Mouse (Mus musculus): ENCODE results near the gene Rgs7. TPM values are rescaled to one million over a fixed set of nuclear protein-coding genes. Genes with fewer than 3 reads are reported as not detected.

The Rgs7 gene
- total RNA-seq (2021) = 1 to 10 TPM; 2.1 to 2.6 TPM

GRCm38 (mm10) chr1:175491861-175492682 lies at the start of gene Rgs7:
TSS of gene Rgs7 (minus strand) at chr1:175492500.
- peak; percentile 6 for DNase-seq (ENCODE audit: low spot score)
- intact Hi-C loops (cut with DNase I) = no loop called here

DNA sequence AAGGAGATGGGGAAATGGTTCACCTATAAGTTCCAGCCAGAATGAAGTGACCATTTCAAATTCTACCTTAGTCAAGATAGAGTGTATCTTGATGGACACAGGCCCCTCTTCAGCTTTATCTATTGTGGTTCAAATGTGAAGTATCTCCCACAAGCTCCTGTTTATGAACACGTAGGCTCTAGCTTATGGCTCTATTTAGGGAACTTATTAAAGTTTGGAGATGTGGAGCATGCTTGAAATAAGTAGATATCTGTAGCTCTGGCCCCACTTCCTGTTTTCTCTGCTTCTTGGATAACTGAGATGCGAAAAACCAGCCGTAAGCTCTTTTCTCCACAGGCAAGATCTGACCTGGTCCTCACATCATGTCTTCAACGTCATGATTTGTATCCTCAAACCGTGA lies 48.4 kb upstream of the Rgs7 start:
- DNase-seq (ENCODE audit: low spot score) = no peak
- intact Hi-C loops (cut with DNase I) = no loop called here

- DNase-seq (ENCODE audit: low spot score) = no peak
- intact Hi-C loops (cut with DNase I) = no loop called here
Measured at GRCm38 (mm10) chr1:175537321-175537720, 45.0 kb upstream of the Rgs7 start.

- intact Hi-C loops (cut with DNase I) = no loop called here
- no peak for DNase-seq (ENCODE audit: low spot score)
Measured at GRCm38 (mm10) chr1:175529858-175530257, 37.6 kb upstream of the Rgs7 start.

- DNase-seq (ENCODE audit: low spot score) = no peak
- intact Hi-C loops (cut with DNase I) = no loop called here
Measured at GRCm38 (mm10) chr1:175524626-175525294, 32.5 kb upstream of the Rgs7 start.

DNA sequence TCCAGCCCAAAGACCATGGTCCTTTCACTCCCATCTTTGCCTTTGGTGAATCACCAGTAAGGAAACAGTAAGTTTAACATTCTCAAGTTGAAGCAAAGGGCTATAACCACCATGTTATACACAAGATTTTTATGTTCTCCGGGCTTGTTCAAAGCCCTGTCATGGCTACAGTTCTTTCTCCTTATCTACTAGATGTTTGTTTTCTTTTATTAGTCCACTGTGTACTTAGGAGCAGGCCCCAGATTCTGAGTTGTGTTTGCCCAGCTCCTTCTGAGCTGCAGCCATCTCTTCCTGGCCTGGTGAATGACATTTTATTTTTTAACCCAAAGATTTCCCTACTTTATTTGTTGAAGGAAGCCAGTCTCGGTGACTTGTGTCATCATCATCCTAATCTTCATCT lies 31.3 kb upstream of the Rgs7 start:
- DNase-seq (ENCODE audit: low spot score) = no peak
- intact Hi-C loops (cut with DNase I) = no loop called here

- no peak for DNase-seq (ENCODE audit: low spot score)
- intact Hi-C loops (cut with DNase I) = no loop called here
Measured at GRCm38 (mm10) chr1:175514543-175514942, 22.2 kb upstream of the Rgs7 start.

DNA sequence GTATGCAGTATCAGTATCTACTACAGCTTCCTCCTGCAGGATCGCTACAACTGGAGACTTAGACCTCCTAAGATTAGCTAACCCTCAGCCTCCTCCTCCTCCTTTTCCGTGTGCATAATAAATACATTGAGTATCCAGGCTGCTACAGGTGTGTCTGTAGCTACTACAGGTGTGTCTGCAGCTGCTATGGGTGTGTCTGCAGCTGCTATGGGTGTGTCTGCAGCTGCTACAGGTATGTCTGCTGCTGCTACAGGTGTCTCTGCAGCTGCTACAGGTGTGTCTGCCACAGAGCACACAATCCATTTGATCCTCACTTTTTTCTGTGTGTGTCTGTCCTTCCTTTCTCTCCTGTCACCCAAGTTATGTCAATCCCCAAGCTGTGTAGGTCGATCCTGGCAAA lies 19.9 kb upstream of the Rgs7 start:
- intact Hi-C loops (cut with DNase I) = no loop called here
- no peak for DNase-seq (ENCODE audit: low spot score)

DNA sequence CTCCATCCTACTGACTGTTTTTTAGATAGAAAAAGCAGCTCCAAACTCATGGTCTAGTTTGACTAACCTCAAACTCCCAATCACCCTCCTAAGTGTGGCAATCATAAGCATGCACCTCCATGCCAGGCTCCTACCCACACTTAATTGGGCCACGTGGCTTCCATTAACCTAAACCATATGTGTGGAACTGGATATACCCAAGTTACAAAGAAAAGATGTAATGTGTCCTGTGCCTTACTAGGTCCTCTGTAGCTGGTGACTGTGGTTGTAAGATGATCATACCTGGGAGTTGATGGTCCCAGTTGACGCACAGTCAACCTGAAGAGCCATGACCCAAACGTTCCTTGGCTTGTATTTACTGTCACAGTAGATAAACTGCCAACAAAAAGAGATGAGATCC lies 17.7 kb upstream of the Rgs7 start:
- intact Hi-C loops (cut with DNase I) = no loop called here

DNA sequence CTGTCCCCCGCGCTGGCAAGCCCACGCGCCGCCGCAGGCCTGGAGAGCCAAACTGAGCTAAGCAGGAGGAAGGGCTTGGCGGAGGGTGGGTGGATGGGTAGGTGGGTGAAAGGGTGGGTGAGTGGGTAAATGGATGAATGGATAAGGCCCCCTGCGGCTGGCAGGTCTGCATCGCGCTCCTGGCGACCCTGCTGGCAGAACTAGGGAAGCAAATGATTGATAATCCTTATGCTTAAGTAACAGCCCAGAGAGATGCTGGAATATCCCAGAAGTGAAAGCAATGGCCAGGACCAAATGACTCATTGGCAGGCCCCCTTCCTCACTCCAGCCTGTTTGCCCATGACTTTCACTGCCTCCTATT lies 363 bp upstream of the Rgs7 start:
- intact Hi-C loops (cut with DNase I) = no loop called here
- DNase-seq (ENCODE audit: low spot score) = no peak

More for the DNA sequence above, 17.7 kb upstream of the Rgs7 start:
- DNase-seq (ENCODE audit: low spot score) = no peak

GRCm38 (mm10) chr1:175491511-175491860 lies 814 bp downstream of the Rgs7 start:
- DNase-seq (ENCODE audit: low spot score) = no peak
- intact Hi-C loops (cut with DNase I) = no loop called here

DNA sequence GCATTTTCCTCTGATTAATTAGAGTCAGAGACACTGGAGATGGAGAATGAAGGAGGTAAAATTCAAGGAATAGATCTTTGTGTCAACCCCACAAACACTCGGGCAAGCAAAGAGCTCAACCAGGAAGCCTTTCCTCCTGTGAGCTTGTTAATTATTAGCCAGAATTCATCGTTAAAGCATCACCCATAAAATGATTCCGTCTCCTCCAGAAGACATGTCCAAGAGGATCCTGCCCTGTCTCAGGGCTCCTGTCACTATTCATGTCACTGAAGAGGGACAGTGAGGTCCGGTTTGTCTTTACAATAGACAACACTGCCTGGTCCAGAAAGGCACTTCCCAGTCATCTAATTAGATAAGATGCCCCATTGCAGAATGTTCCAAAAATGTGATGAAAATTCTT lies 7.2 kb downstream of the Rgs7 start:
- intact Hi-C loops (cut with DNase I) = no loop called here
- no peak for DNase-seq (ENCODE audit: low spot score)

DNA sequence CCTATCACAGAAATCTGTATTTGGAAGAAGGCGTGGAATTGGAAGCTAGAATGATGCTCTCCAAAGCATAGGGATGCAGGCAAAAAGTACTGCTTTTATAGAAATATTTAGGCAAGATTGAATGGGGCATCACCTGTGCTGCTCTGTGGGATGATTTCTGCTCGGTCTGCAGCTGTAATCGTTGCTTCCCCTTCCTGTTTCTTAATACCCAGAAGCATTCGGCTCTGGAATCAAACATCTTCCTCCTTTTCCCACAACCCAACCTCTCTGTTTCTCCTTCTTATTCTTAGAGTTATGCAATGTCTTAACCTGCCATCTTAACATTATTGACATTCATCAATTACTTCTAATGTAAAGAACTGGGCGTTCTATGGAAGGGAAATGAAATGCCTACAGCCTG lies 19.2 kb downstream of the Rgs7 start:
- intact Hi-C loops (cut with DNase I) = no loop called here

DNA sequence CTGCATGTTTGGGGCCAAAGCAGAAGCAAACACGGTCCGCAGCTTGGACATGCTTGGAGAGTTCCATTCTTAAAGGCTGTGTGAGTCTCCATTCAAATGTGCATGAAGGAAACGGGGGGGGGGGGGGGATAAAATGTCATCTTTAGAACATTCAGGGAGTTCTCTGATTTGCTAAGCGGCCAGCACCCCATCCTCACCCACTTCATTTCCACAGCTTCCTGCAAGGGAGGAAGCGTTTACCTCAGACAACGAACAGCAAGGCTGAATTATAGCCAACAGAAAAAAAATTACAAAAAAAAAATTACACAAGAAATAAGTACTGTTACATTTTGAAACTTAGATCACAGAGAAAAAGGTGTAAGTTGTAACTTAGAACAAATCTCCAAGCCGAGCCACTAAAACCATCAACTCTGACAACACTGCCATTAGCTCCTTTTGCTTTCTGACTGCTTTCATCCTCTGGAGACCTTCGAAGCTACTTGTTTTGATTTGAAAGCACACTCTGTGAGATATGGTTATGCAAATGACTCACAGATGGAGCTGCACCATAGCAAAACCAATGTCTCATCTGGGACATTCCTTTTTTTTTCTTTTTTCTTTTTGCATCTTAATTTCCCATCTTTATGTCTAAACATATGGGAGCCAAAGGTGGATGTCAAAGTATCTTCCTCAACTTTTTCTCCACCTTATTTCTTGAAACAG lies 23.1 kb downstream of the Rgs7 start:
- no peak for DNase-seq (ENCODE audit: low spot score)
- intact Hi-C loops (cut with DNase I) = no loop called here

More for the DNA sequence above, 19.2 kb downstream of the Rgs7 start:
- DNase-seq (ENCODE audit: low spot score) = no peak

DNA sequence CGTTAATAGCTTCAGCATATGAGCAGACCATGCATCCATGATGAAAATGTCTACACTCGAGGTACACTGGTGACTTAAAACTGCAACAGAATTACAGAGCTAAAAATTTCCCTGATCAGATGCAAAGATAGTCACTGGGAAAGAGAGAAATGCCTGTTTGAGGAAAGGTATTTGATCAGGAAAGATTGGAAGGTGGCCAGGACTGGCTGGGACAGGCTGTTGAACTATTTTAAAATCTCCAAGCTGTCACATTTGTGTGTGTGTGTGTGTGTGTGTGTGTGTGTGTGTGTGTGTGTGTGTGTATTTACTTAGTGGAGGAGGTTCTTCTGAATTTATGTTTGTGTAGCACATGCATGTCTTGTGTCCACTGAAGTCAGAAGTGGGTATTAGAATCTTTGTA lies 27.7 kb downstream of the Rgs7 start:
- intact Hi-C loops (cut with DNase I) = no loop called here
- DNase-seq (ENCODE audit: low spot score) = no peak

- DNase-seq (ENCODE audit: low spot score) = no peak
- intact Hi-C loops (cut with DNase I) = no loop called here
Measured at GRCm38 (mm10) chr1:175462351-175462750, 29.9 kb downstream of the Rgs7 start.

GRCm38 (mm10) chr1:175454041-175454636 lies 38.2 kb downstream of the Rgs7 start:
- intact Hi-C loops (cut with DNase I) = no loop called here
- no peak for DNase-seq (ENCODE audit: low spot score)

- intact Hi-C loops (cut with DNase I) = no loop called here
- DNase-seq (ENCODE audit: low spot score) = no peak
Measured at GRCm38 (mm10) chr1:175448017-175448416, 44.3 kb downstream of the Rgs7 start.

DNA sequence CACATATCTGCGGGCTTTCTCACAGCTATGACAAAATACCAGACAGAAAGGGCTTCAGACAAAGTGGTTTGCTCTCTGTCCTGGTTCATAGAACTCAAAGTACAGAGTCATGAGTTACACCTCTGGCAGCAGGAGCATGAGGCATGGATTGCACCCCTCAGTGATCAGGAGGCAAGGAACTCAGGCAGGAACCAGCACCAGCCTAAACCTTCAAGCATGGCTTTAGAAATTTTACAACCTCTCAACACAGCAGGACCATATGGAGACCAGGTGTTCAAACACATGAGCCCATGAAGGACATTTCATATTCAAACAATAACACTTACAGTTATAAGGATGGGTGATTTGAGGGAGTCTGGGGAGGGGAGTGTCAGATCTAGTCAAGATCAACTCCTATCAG lies 49.4 kb downstream of the Rgs7 start:
- DNase-seq (ENCODE audit: low spot score) = no peak
- intact Hi-C loops (cut with DNase I) = no loop called here

GRCm38 (mm10) chr1:175442025-175442424 lies 50.3 kb downstream of the Rgs7 start:
- intact Hi-C loops (cut with DNase I) = no loop called here
- DNase-seq (ENCODE audit: low spot score) = no peak
